Mouse (Mus musculus): ENCODE measurements around the gene Ppfia1. TPM values are rescaled to one million over a fixed set of nuclear protein-coding genes. Genes with fewer than 3 reads are reported as not detected.

Ppfia1 gene
- polyA plus RNA-seq, 1 experiment from 2014 or later, result 58.3 TPM

DNA sequence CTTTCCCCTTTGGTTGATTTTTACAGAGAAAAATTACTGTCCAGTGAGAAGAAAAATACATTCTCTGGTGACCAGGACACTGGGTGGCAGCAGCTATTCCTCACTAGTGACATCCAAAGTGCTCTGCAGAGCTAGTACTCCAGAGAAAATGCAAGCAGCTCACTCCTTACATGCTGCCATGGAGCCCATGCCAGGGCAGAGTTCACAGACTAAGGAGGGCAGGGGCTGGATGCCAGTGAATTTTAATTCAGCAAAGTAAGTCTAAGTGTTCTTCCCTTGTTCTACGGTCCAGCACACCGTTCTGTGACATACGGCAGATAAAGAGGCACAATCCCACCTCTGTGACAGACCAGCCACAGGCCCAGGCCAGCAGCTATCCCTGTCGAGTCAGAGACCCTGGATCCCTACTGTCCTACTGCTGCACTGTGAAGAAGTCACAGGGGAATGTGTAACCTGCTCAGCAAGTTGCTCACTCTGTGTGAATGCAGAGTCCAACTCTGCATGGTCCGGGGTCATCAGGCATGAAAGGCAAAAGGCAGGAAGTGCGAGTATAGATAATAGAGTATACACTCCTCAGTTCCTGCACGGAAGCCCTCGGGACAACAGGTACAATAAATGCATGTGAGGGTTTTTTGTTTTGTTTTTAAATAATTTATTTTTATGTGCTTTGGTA lies 63.2 kb downstream of the Ppfia1 start:
- peaks cover 6% of the 10 kb centered on the region; the same call in 1 of the 2 replicates for H3K36me3 ChIP-seq (ENCODE audit: control insufficient read depth, insufficient read depth, low read length)
- no peak for DNase-seq (ENCODE audit: low spot score)
- H3K4me1 ChIP-seq (replicated peaks; ENCODE audit: control insufficient read depth, insufficient read depth, low read length), result no peaks in the 10 kb centered on the region
- no peaks in the 10 kb centered on the region for H3K9me3 ChIP-seq (ENCODE audit: control insufficient read depth, low read length)
- no peak overlapping the region for H3K4me2 ChIP-seq (ENCODE audit: low read depth, low read length, severe bottlenecking)
- no peak for ATAC-seq (replicated peaks; ENCODE audit: low FRiP score)
- H3K27me3 ChIP-seq (ENCODE audit: control insufficient read depth, insufficient read depth, low read length), result no peaks in the 10 kb centered on the region
- H3K27ac ChIP-seq (ENCODE audit: low read depth, low read length), result no peak overlapping the region
- H3K4me3 ChIP-seq (ENCODE audit: low read depth, low read length), result no peak overlapping the region
- WGBS, result 89% methylated on average over 8 of the region's 8 CpGs
- no peak overlapping the region for H3K9ac ChIP-seq (ENCODE audit: low read length)

DNA sequence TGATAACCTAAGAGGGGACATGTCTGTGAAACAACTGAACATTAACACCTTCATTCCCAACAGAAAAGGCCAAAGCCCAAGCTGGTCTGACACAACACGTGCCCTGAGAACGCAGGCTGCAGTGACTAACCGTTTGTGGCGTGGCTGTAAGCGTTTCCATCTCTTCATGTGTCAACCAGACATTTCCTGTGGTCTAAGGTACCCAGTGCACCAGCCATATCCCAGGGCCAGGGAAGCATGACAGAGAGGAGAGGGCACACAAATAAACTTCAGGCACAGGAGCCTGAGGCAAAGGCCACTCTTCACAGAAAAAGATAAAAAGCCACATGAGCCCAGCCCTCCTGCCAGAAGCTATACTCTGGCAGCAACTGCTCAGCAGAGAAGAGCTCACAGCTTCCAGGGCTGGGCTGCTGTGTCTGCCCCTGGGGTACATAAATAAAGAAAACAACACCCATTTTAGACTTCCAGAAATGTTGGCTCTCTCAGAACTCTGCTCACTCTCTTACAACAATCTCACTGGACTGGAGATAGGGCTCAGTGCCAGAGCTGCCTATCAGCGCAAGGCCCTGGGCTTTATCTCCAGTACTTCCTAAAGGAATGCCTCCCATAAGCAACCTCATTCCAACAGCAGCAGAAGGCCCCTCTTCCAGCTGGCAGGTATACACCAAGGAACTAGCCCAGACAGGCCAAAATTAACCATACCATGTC lies 64.3 kb downstream of the Ppfia1 start:
- Histone ChIP-seq H3K4me2 (ENCODE audit: low read depth, low read length, severe bottlenecking) (no peak overlapping the region), H3K36me3 (ENCODE audit: control insufficient read depth, insufficient read depth, low read length) (peaks cover 6% of the 10 kb centered on the region; the same call in 1 of the 2 replicates), H3K4me3 (ENCODE audit: low read depth, low read length) (no peak overlapping the region), H3K27ac (ENCODE audit: low read depth, low read length) (no peak overlapping the region), H3K27me3 (ENCODE audit: control insufficient read depth, insufficient read depth, low read length) (no peaks in the 10 kb centered on the region), H3K9me3 (ENCODE audit: control insufficient read depth, low read length) (no peaks in the 10 kb centered on the region), H3K4me1 (replicated peaks; ENCODE audit: control insufficient read depth, insufficient read depth, low read length) (no peaks in the 10 kb centered on the region), H3K9ac (ENCODE audit: low read length) (no peak overlapping the region)
- ATAC-seq (replicated peaks; ENCODE audit: low FRiP score), result no peak
- 86% methylated on average over 6 of the region's 6 CpGs for WGBS
- DNase-seq (ENCODE audit: low spot score), result no peak

DNA sequence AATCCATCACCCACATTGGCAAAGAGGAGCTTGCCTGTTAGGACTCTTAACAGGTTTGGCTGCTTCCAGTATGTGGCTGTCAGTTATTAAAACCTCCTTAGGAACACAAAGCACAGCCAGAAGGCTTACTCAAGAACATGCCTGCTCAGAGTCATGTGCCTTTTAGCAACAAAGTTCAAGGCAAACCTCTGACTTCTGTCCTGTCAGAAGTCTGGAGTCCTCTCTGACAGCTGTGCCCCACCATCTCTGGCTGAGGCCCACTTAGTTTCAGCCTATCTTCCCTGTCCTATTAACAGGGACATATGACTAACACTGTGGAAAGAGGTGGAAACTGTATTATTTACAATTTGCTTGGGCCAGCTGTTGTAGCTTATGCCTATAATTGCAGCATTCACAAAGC lies 73.2 kb downstream of the Ppfia1 start:
- Histone ChIP-seq H3K4me3 (ENCODE audit: low read depth, low read length) (no peak overlapping the region), H3K27me3 (ENCODE audit: control insufficient read depth, insufficient read depth, low read length) (no peaks in the 10 kb centered on the region), H3K4me1 (replicated peaks; ENCODE audit: control insufficient read depth, insufficient read depth, low read length) (no peaks in the 10 kb centered on the region), H3K9me3 (ENCODE audit: control insufficient read depth, low read length) (no peaks in the 10 kb centered on the region), H3K27ac (ENCODE audit: low read depth, low read length) (no peak overlapping the region), H3K4me2 (ENCODE audit: low read depth, low read length, severe bottlenecking) (no peak overlapping the region), H3K9ac (ENCODE audit: low read length) (no peak overlapping the region), H3K36me3 (ENCODE audit: control insufficient read depth, insufficient read depth, low read length) (peaks cover 4% of the 10 kb centered on the region; the same call in 1 of the 2 replicates)
- DNase-seq (ENCODE audit: low spot score) (no peak), ATAC-seq (replicated peaks; ENCODE audit: low FRiP score) (no peak)

DNA sequence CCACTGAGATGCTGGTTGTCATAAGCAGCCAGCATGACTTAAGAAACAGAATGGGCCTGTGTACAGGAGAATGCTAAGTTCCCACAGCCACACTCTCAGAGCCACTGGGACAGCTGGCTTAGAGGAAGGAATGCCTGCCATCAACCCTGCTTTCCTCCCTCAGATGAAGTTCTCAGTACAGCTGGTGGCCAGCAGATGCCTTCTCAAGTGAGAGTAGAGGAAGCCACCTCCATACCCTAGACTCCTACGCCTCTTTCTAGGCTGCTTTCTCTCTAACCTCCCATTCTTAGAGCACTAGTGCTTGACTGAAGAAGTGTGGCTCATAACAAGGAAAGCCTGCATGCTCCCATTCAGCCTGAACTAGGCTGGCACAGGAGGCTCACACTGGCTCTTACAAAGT lies 74.0 kb downstream of the Ppfia1 start:
- WGBS, result 97% methylated on average over 1 of the region's 1 CpGs
- Histone ChIP-seq H3K27me3 (ENCODE audit: control insufficient read depth, insufficient read depth, low read length) (no peaks in the 10 kb centered on the region), H3K4me3 (ENCODE audit: low read depth, low read length) (no peak overlapping the region), H3K36me3 (ENCODE audit: control insufficient read depth, insufficient read depth, low read length) (peaks cover 4% of the 10 kb centered on the region; the same call in 1 of the 2 replicates), H3K9me3 (ENCODE audit: control insufficient read depth, low read length) (no peaks in the 10 kb centered on the region), H3K4me2 (ENCODE audit: low read depth, low read length, severe bottlenecking) (no peak overlapping the region), H3K9ac (ENCODE audit: low read length) (no peak overlapping the region), H3K27ac (ENCODE audit: low read depth, low read length) (no peak overlapping the region), H3K4me1 (replicated peaks; ENCODE audit: control insufficient read depth, insufficient read depth, low read length) (no peaks in the 10 kb centered on the region)
- DNase-seq (ENCODE audit: low spot score) (no peak), ATAC-seq (replicated peaks; ENCODE audit: low FRiP score) (no peak)

DNA sequence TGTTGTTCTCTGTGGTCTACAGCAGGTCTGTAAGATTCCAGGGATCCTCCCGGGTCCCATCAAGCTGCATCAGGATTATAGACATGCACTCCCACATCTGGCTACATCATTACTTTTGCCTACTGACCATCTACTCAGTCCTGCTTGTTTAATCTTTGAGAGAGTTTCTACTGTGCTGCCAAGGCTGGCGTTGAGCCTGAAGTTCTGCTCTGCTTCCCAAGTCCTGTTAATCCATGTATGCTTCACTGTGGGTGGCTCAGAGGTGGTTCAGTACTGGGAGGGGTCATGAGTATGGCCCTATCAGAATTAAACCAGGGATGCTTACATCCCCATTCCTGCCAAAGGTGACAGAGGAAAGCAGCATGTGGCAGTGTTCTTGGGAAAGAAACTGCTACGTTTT lies 77.8 kb downstream of the Ppfia1 start:
- ATAC-seq (replicated peaks; ENCODE audit: low FRiP score) (no peak), DNase-seq (ENCODE audit: low spot score) (no peak)
- H3K4me3 ChIP-seq (ENCODE audit: low read depth, low read length), result no peak overlapping the region
- no peaks in the 10 kb centered on the region for H3K36me3 ChIP-seq (ENCODE audit: control insufficient read depth, insufficient read depth, low read length)
- H3K9me3 ChIP-seq (ENCODE audit: control insufficient read depth, low read length), result no peaks in the 10 kb centered on the region
- no peaks in the 10 kb centered on the region for H3K4me1 ChIP-seq (replicated peaks; ENCODE audit: control insufficient read depth, insufficient read depth, low read length)
- no peak overlapping the region for H3K4me2 ChIP-seq (ENCODE audit: low read depth, low read length, severe bottlenecking)
- no peaks in the 10 kb centered on the region for H3K27me3 ChIP-seq (ENCODE audit: control insufficient read depth, insufficient read depth, low read length)
- no peak overlapping the region for H3K27ac ChIP-seq (ENCODE audit: low read depth, low read length)
- no peak overlapping the region for H3K9ac ChIP-seq (ENCODE audit: low read length)
- 90% methylated on average over 3 of the region's 3 CpGs for WGBS

DNA sequence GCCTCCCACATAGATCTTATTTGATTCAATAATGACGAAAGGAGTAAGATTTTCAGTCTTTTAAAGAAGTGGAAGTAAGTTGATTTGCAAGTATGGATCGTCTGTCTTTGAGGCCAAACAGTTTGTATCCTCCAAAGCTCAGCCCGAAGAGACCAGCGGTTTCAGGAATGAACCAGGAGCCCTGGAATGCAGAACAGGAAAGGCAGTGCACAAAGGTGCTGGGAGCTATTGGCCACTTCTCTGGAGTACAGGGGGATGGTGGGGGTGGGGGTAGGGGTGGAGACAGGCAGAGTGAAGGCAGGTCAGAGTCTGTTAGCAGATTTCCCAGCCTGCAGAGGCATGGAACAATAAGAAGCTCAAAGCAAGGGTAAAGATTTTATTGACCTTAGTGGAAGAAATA lies 80.0 kb downstream of the Ppfia1 start:
- Histone ChIP-seq H3K9ac (ENCODE audit: low read length) (no peak overlapping the region), H3K4me1 (replicated peaks; ENCODE audit: control insufficient read depth, insufficient read depth, low read length) (peaks cover 5% of the 10 kb centered on the region; the same call in 1 of the 2 replicates), H3K36me3 (ENCODE audit: control insufficient read depth, insufficient read depth, low read length) (no peaks in the 10 kb centered on the region), H3K27ac (ENCODE audit: low read depth, low read length) (no peak overlapping the region), H3K4me2 (ENCODE audit: low read depth, low read length, severe bottlenecking) (no peak overlapping the region), H3K9me3 (ENCODE audit: control insufficient read depth, low read length) (no peaks in the 10 kb centered on the region), H3K4me3 (ENCODE audit: low read depth, low read length) (no peak overlapping the region), H3K27me3 (ENCODE audit: control insufficient read depth, insufficient read depth, low read length) (no peaks in the 10 kb centered on the region)
- DNase-seq (ENCODE audit: low spot score), result no peak
- ATAC-seq (replicated peaks; ENCODE audit: low FRiP score), result no peak
- 74% methylated on average over 4 of the region's 4 CpGs for whole genome bisulfite sequencing

DNA sequence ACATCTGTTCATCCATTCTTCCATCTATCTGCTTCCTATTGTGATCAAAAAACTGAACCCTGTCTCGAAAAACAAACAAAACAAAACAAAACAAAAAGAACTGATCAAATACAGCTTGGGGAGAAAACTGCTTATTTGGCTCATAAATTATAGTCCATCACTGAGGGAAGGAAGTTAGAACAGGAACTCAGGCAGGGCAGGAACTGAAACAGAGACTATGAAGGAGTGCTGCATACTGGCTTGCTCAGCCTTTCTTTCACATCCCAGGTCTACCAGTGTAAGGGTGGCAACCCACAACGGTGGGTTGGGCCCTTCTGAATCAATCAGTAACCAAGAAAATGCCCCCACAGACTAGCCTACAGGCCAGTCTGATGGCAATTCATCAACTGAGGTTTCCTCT lies 82.4 kb downstream of the Ppfia1 start:
- peak overlapping the region; percentile 72 for H3K9ac ChIP-seq (ENCODE audit: low read length)
- no peak for ATAC-seq (replicated peaks; ENCODE audit: low FRiP score)
- H3K4me2 ChIP-seq (ENCODE audit: low read depth, low read length, severe bottlenecking), result peak overlapping the region; percentile 81
- 85% methylated on average over 2 of the region's 2 CpGs for WGBS
- H3K4me1 ChIP-seq (replicated peaks; ENCODE audit: control insufficient read depth, insufficient read depth, low read length), result peaks cover 5% of the 10 kb centered on the region; the same call in 1 of the 2 replicates
- no peaks in the 10 kb centered on the region for H3K36me3 ChIP-seq (ENCODE audit: control insufficient read depth, insufficient read depth, low read length)
- no peaks in the 10 kb centered on the region for H3K9me3 ChIP-seq (ENCODE audit: control insufficient read depth, low read length)
- no peaks in the 10 kb centered on the region for H3K27me3 ChIP-seq (ENCODE audit: control insufficient read depth, insufficient read depth, low read length)
- no peak for DNase-seq (ENCODE audit: low spot score)
- H3K4me3 ChIP-seq (ENCODE audit: low read depth, low read length), result peak overlapping the region; percentile 65
- H3K27ac ChIP-seq (ENCODE audit: low read depth, low read length), result no peak overlapping the region

- Histone ChIP-seq H3K27ac (ENCODE audit: low read depth, low read length) (no peak within 1 kb of the TSS), H3K4me2 (ENCODE audit: low read depth, low read length, severe bottlenecking) (peak within 1 kb of the TSS; percentile 81), H3K27me3 (ENCODE audit: control insufficient read depth, insufficient read depth, low read length) (no peaks in the 10 kb centered on the region), H3K9me3 (ENCODE audit: control insufficient read depth, low read length) (no peaks in the 10 kb centered on the region), H3K4me1 (replicated peaks; ENCODE audit: control insufficient read depth, insufficient read depth, low read length) (peaks cover 5% of the 10 kb centered on the region; the same call in 1 of the 2 replicates), H3K9ac (ENCODE audit: low read length) (peak within 1 kb of the TSS; percentile 72), H3K4me3 (ENCODE audit: low read depth, low read length) (peak within 1 kb of the TSS; percentile 65), H3K36me3 (ENCODE audit: control insufficient read depth, insufficient read depth, low read length) (no peaks in the 10 kb centered on the region)
- peak; percentile 96 for ATAC-seq (replicated peaks; ENCODE audit: low FRiP score)
- under 1% methylated on average over 30 of the region's 30 CpGs for WGBS
- DNase-seq (ENCODE audit: low spot score), result peak; percentile 94
Measured at GRCm38 (mm10) chr7:144470545-144471059, 82.9 kb downstream of the Ppfia1 start, which contains the start of gene Cttn. Gene Cttn (minus strand): TSS chr7:144471009.
